Mouse (Mus musculus) hematopoietic stem cell, adult 5-6 weeks (primary cell): ENCODE results near the gene Arg2. TPM values are rescaled to one million over a fixed set of nuclear protein-coding genes. Genes with fewer than 3 reads are reported as not detected.
"Not testable (repeated sequence)": the region's sequence is repeated elsewhere in the genome, so short reads cannot be mapped to it uniquely, and the experiment has no call there.

ENCODE experiments used
- ATAC-seq, 2 experiments: fragments of 125-278 bp in 1 of 2; replicated peaks in 1 of 2; 2 replicates each; pipeline ENCODE4 v1.8.0; 2016 to 2017; ENCODE audit warnings: inconsistent platforms in 2 of 2, mild to moderate bottlenecking in 2 of 2, moderate number of reproducible peaks in 2 of 2, low read depth in 1 of 2, moderate TSS enrichment in 1 of 2; ENCODE audit not compliant: low FRiP score in 2 of 2, poor library complexity in 2 of 2, severe bottlenecking in 2 of 2, insufficient read depth in 1 of 2, low TSS enrichment in 1 of 2
- total RNA-seq: library from RNA; stranded (forward); fragments of 172-1452, 232-1000 nt; gene quantifications from 2 replicates; pipeline ENCODE4 v1.2.3, GENCODE M21; 2017

Arg2 gene
- total RNA-seq, 1 experiment from 2014 or later, result 0.99 TPM

- no peak for ATAC-seq
These were observed 10.8 kb downstream of the Arg2 start for GRCm38 (mm10) chr12:79141384-79141783.

- no peak for ATAC-seq
These were observed 19.1 kb downstream of the Arg2 start for GRCm38 (mm10) chr12:79149653-79150052.

- no peak for ATAC-seq
These were observed 32.3 kb downstream of the Arg2 start for GRCm38 (mm10) chr12:79162876-79163275.

GRCm38 (mm10) chr12:79169173-79169572, 38.6 kb downstream of the Arg2 start:
- ATAC-seq, result no peak

- no peak for ATAC-seq
These were observed 39.8 kb downstream of the Arg2 start for GRCm38 (mm10) chr12:79170421-79170820.

- ATAC-seq, result no peak
These were observed 40.9 kb downstream of the Arg2 start for GRCm38 (mm10) chr12:79171269-79171995.

- peak; percentile 96 to 98 for ATAC-seq
These were observed 41.7 kb downstream of the Arg2 start, which contains the start of gene Vti1b for GRCm38 (mm10) chr12:79172019-79172941. Vti1b (minus strand) TSS chr12:79172667.

GRCm38 (mm10) chr12:79173721-79174120, 43.1 kb downstream of the Arg2 start:
- ATAC-seq, result no peak

- ATAC-seq, result no peak
These were observed 45.4 kb downstream of the Arg2 start for GRCm38 (mm10) chr12:79175998-79176397.

- ATAC-seq, result not testable (repeated sequence)
These were observed 54.6 kb downstream of the Arg2 start for GRCm38 (mm10) chr12:79185160-79185559.

GRCm38 (mm10) chr12:79190931-79191673, 60.5 kb downstream of the Arg2 start:
- peak; percentile 73 to 90 for ATAC-seq

- peak; percentile 89 to 92 for ATAC-seq
These were observed 61.1 kb downstream of the Arg2 start for GRCm38 (mm10) chr12:79191701-79192100.

GRCm38 (mm10) chr12:79192193-79192592, 61.6 kb downstream of the Arg2 start, which contains the start of gene Rdh11:
Rdh11 (minus strand) TSS chr12:79192293.
- ATAC-seq, result no peak

GRCm38 (mm10) chr12:79193441-79193840, 62.9 kb downstream of the Arg2 start:
- 0 out of 4 replicates have a peak, but pooled peaks of 1 of the 2 experiments have one; percentile 28 for ATAC-seq

GRCm38 (mm10) chr12:79197105-79197504, 66.5 kb downstream of the Arg2 start:
- ATAC-seq, result no peak

GRCm38 (mm10) chr12:79201882-79202281, 71.3 kb downstream of the Arg2 start:
- ATAC-seq, result no peak
